Mouse (Mus musculus): ENCODE results near the gene Galnt6.

DNA sequence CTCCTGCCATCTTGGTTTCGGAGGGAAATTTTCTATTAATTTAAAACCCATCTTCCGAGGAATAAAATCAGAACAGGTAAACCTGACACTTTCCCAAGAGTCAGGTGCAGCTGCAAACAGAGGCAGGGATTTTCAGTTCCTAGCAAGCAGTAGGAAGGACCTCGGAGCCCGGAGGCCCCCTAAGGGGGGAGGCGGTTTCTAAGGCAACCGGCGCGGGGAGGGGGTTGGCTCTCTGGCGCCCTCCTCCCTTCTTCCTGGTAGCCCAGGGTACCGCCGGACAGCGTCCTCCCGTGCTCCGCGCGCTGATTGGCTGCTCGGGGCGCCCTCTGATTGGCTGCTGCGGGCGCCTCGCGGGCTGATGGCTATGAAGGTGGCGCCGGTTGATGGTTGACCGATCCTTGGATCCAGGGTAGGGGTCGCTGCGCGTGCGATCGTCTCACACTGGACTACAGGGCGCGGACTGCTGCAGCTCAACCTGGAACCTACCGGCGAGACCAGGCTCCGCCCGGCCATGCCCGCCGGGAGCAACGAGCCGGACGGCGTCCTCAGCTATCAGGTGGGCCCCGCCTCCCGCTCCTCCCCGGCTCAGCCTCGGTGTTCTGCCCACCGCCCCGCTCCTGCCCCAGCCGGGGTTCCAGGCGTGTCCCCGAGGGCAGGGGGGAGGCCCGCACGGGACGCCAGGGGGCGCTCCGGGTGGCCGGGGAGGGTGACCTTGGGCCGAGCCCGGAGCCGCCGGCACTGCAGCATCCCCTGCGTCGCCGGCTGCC is 32.4 kb upstream of the Galnt6 start, which contains the start of gene Slc4a8:
- TF ChIP-seq POLR2A (IDR thresholded peaks at IDR 0.05; ENCODE audit: borderline replicate concordance, extremely low read depth, insufficient read depth, insufficient read length, poor library complexity, severe bottlenecking) (peak; percentile 47; the same call in 1 of the 2 replicates), CTCF (IDR thresholded peaks at IDR 0.05; ENCODE audit: borderline replicate concordance, extremely low read depth, insufficient read depth, insufficient read length) (peak; percentile 81)
